Mouse (Mus musculus) cerebellum, adult 2 months (tissue): ENCODE data around the gene Tmem170.

ENCODE experiments used
- CTCF ChIP-seq: fragments of 200-500 bp; IDR thresholded peaks from 2 replicates; pipeline ENCODE4 v1.5.1; 2011; ENCODE audit warnings: low read depth, mild to moderate bottlenecking, control low read depth, low read length, moderate library complexity, borderline replicate concordance; ENCODE audit not compliant: insufficient read depth
- POLR2A ChIP-seq: fragments of 200-500 bp; IDR thresholded peaks from 2 replicates; pipeline ENCODE4 v1.6.1; 2011; ENCODE audit warnings: low read length, control low read depth, borderline replicate concordance; ENCODE audit not compliant: insufficient read depth

GRCm38 (mm10) chr8:111865857-111866256, 10.7 kb downstream of the Tmem170 start:
- no peak for TF ChIP-seq POLR2A
- TF ChIP-seq CTCF: no peak
